Mouse (Mus musculus): Measurements from ENCODE around the gene Pitpna. TPM values are rescaled to one million over a fixed set of nuclear protein-coding genes. Genes with fewer than 3 reads are reported as not detected.

Pitpna gene
- total RNA-seq, 2 experiments from 2014 or later, result 281 to 305 TPM

- no peak for DNase-seq (ENCODE audit: extremely low spot score in 1 of 2, low spot score in 1 of 2)
These were observed 37.9 kb downstream of the Pitpna start for GRCm38 (mm10) chr11:75625820-75626219.

- no peak for DNase-seq (ENCODE audit: extremely low spot score in 1 of 2, low spot score in 1 of 2)
These were observed 42.2 kb downstream of the Pitpna start for GRCm38 (mm10) chr11:75630098-75630497.

GRCm38 (mm10) chr11:75630645-75631229 lies 42.8 kb downstream of the Pitpna start, which contains the start of gene Inpp5k:
TSS of gene Inpp5k (plus strand) at chr11:75630988.
- peak; percentile 84 to 88 for DNase-seq (ENCODE audit: extremely low spot score in 1 of 2, low spot score in 1 of 2)

- no peak for DNase-seq (ENCODE audit: extremely low spot score in 1 of 2, low spot score in 1 of 2)
These were observed 43.8 kb downstream of the Pitpna start for GRCm38 (mm10) chr11:75631561-75632225.

- no peak for DNase-seq (ENCODE audit: extremely low spot score in 1 of 2, low spot score in 1 of 2)
These were observed 45.0 kb downstream of the Pitpna start for GRCm38 (mm10) chr11:75632921-75633320.

- no peak for DNase-seq (ENCODE audit: extremely low spot score in 1 of 2, low spot score in 1 of 2)
These were observed 46.9 kb downstream of the Pitpna start for GRCm38 (mm10) chr11:75634801-75635200.

GRCm38 (mm10) chr11:75635315-75635714 lies 47.4 kb downstream of the Pitpna start:
- DNase-seq (ENCODE audit: extremely low spot score in 1 of 2, low spot score in 1 of 2), result no peak

- DNase-seq (ENCODE audit: extremely low spot score in 1 of 2, low spot score in 1 of 2), result no peak
These were observed 55.4 kb downstream of the Pitpna start for GRCm38 (mm10) chr11:75643323-75643722.

GRCm38 (mm10) chr11:75644684-75645083 lies 56.8 kb downstream of the Pitpna start:
- no peak for DNase-seq (ENCODE audit: extremely low spot score in 1 of 2, low spot score in 1 of 2)

- peak in 1 of 2 experiments; percentile 51 for DNase-seq (ENCODE audit: extremely low spot score in 1 of 2, low spot score in 1 of 2)
These were observed 59.8 kb downstream of the Pitpna start for GRCm38 (mm10) chr11:75647681-75648211.

GRCm38 (mm10) chr11:75649155-75649561 lies 61.3 kb downstream of the Pitpna start:
- DNase-seq (ENCODE audit: extremely low spot score in 1 of 2, low spot score in 1 of 2), result no peak

- no peak for DNase-seq (ENCODE audit: extremely low spot score in 1 of 2, low spot score in 1 of 2)
These were observed 62.4 kb downstream of the Pitpna start, which contains the start of gene Myo1c for GRCm38 (mm10) chr11:75650311-75650710. TSS of gene Myo1c (plus strand) at chr11:75650504.

GRCm38 (mm10) chr11:75650958-75651425 lies 63.1 kb downstream of the Pitpna start:
- no peak for DNase-seq (ENCODE audit: extremely low spot score in 1 of 2, low spot score in 1 of 2)

- peak; percentile 56 to 63 for DNase-seq (ENCODE audit: extremely low spot score in 1 of 2, low spot score in 1 of 2)
These were observed 63.7 kb downstream of the Pitpna start for GRCm38 (mm10) chr11:75651426-75652221.

GRCm38 (mm10) chr11:75652222-75652941 lies 64.5 kb downstream of the Pitpna start:
- DNase-seq (ENCODE audit: extremely low spot score in 1 of 2, low spot score in 1 of 2), result no peak

GRCm38 (mm10) chr11:75652942-75653684 lies 65.2 kb downstream of the Pitpna start:
- no peak for DNase-seq (ENCODE audit: extremely low spot score in 1 of 2, low spot score in 1 of 2)

- peak; percentile 39 to 47 for DNase-seq (ENCODE audit: extremely low spot score in 1 of 2, low spot score in 1 of 2)
These were observed 66.0 kb downstream of the Pitpna start for GRCm38 (mm10) chr11:75653781-75654470.

- no peak for DNase-seq (ENCODE audit: extremely low spot score in 1 of 2, low spot score in 1 of 2)
These were observed 66.8 kb downstream of the Pitpna start for GRCm38 (mm10) chr11:75654471-75655390.

Measured in layer of hippocampus, postnatal 25 days (tissue).